Mouse (Mus musculus): Measurements from ENCODE around the gene Frmd4a. TPM values are rescaled to one million over a fixed set of nuclear protein-coding genes. Genes with fewer than 3 reads are reported as not detected.

Gene Frmd4a
- total and polyA plus RNA-seq, 3 experiments: 32.6 to 55.7 (median 43.6) TPM

GRCm38 (mm10) chr2:4561196-4561595 is 543.7 kb downstream of the Frmd4a start:
- H3K4me1 ChIP-seq (ENCODE audit: insufficient read depth, low read depth, low read length): peaks cover 77% of the 10 kb centered on the region
- TF ChIP-seq POLR2AphosphoS5 (IDR thresholded peaks at IDR 0.05; ENCODE audit: insufficient replicate concordance, low read depth, low read length) (no peak), TAL1 (conservative IDR thresholded peaks at IDR 0.05; ENCODE audit: low read depth, low read length) (peak; percentile 99)
- ATAC-seq (ENCODE audit: extremely low read depth, insufficient number of reproducible peaks, low FRiP score, poor library complexity, severe bottlenecking): peak; percentile 85
- DNase-seq (ENCODE audit: low spot score): peak; percentile 67
- H3K9me3 ChIP-seq (replicated peaks): no peaks in the 10 kb centered on the region
- peaks cover 35% of the 10 kb centered on the region for H3K36me3 ChIP-seq (replicated peaks)
- no peaks in the 10 kb centered on the region for H3K27me3 ChIP-seq (ENCODE audit: insufficient read depth, low read length)
- H3K4me3 ChIP-seq (ENCODE audit: low read depth, low read length): peak overlapping the region; percentile 79

GRCm38 (mm10) chr2:4562373-4562772 is 544.9 kb downstream of the Frmd4a start:
- H3K36me3 ChIP-seq (replicated peaks): peaks cover 47% of the 10 kb centered on the region
- no peak for TF ChIP-seq POLR2AphosphoS5 (IDR thresholded peaks at IDR 0.05; ENCODE audit: insufficient replicate concordance, low read depth, low read length)
- no peak for TF ChIP-seq TAL1 (conservative IDR thresholded peaks at IDR 0.05; ENCODE audit: low read depth, low read length)
- no peak for TF ChIP-seq CTCF (IDR thresholded peaks at IDR 0.05; ENCODE audit: low read depth, low read length)
- TF ChIP-seq GATA1 (IDR thresholded peaks at IDR 0.05; ENCODE audit: borderline replicate concordance, low read length): no peak
- no peak for TF ChIP-seq GATA2 (IDR thresholded peaks at IDR 0.05; ENCODE audit: borderline replicate concordance, low read depth, low read length)
- DNase-seq (ENCODE audit: low spot score): no peak
- no peaks in the 10 kb centered on the region for H3K9me3 ChIP-seq (replicated peaks)
- peaks cover 74% of the 10 kb centered on the region for H3K4me1 ChIP-seq (ENCODE audit: insufficient read depth, low read depth, low read length)
- H3K27me3 ChIP-seq (ENCODE audit: insufficient read depth, low read length): no peaks in the 10 kb centered on the region
- peak overlapping the region; percentile 79 for H3K4me3 ChIP-seq (ENCODE audit: low read depth, low read length)
- ATAC-seq (ENCODE audit: extremely low read depth, insufficient number of reproducible peaks, low FRiP score, poor library complexity, severe bottlenecking): no peak

GRCm38 (mm10) chr2:4562826-4563225 is 545.3 kb downstream of the Frmd4a start:
- Histone ChIP-seq H3K36me3 (replicated peaks) (peaks cover 51% of the 10 kb centered on the region), H3K27me3 (ENCODE audit: insufficient read depth, low read length) (no peaks in the 10 kb centered on the region), H3K4me3 (ENCODE audit: low read depth, low read length) (peak overlapping the region; percentile 79), H3K9me3 (replicated peaks) (no peaks in the 10 kb centered on the region), H3K4me1 (ENCODE audit: insufficient read depth, low read depth, low read length) (peaks cover 71% of the 10 kb centered on the region)
- TF ChIP-seq CTCF (IDR thresholded peaks at IDR 0.05; ENCODE audit: low read depth, low read length): no peak
- peak; percentile 25; the same call in 1 of the 2 replicates for TF ChIP-seq GATA2 (IDR thresholded peaks at IDR 0.05; ENCODE audit: borderline replicate concordance, low read depth, low read length)
- DNase-seq (ENCODE audit: low spot score) (no peak), ATAC-seq (ENCODE audit: extremely low read depth, insufficient number of reproducible peaks, low FRiP score, poor library complexity, severe bottlenecking) (no peak)

- no peak for ATAC-seq (ENCODE audit: extremely low read depth, insufficient number of reproducible peaks, low FRiP score, poor library complexity, severe bottlenecking)
- no peak for DNase-seq (ENCODE audit: low spot score)
- no peaks in the 10 kb centered on the region for H3K27me3 ChIP-seq (ENCODE audit: insufficient read depth, low read length)
- no peaks in the 10 kb centered on the region for H3K9me3 ChIP-seq (replicated peaks)
- H3K4me1 ChIP-seq (ENCODE audit: insufficient read depth, low read depth, low read length): peaks cover 68% of the 10 kb centered on the region
- no peak overlapping the region; the same call in 1 of the 2 replicates for H3K4me3 ChIP-seq (ENCODE audit: low read depth, low read length)
- peaks cover 56% of the 10 kb centered on the region for H3K36me3 ChIP-seq (replicated peaks)
- TF ChIP-seq CTCF (IDR thresholded peaks at IDR 0.05; ENCODE audit: low read depth, low read length) (no peak), GATA2 (IDR thresholded peaks at IDR 0.05; ENCODE audit: borderline replicate concordance, low read depth, low read length) (no peak), GATA1 (IDR thresholded peaks at IDR 0.05; ENCODE audit: borderline replicate concordance, low read length) (no peak), POLR2AphosphoS5 (IDR thresholded peaks at IDR 0.05; ENCODE audit: insufficient replicate concordance, low read depth, low read length) (no peak), TAL1 (conservative IDR thresholded peaks at IDR 0.05; ENCODE audit: low read depth, low read length) (no peak)
These were observed 545.8 kb downstream of the Frmd4a start for GRCm38 (mm10) chr2:4563322-4563721.

- H3K4me1 ChIP-seq (ENCODE audit: insufficient read depth, low read depth, low read length): peaks cover 79% of the 10 kb centered on the region
- DNase-seq (ENCODE audit: low spot score): no peak
These were observed 548.9 kb downstream of the Frmd4a start for GRCm38 (mm10) chr2:4566260-4566955.

GRCm38 (mm10) chr2:4566956-4567680 is 549.6 kb downstream of the Frmd4a start:
- ATAC-seq (ENCODE audit: extremely low read depth, insufficient number of reproducible peaks, low FRiP score, poor library complexity, severe bottlenecking) (no peak), DNase-seq (ENCODE audit: low spot score) (no peak)
- Histone ChIP-seq H3K9me3 (replicated peaks) (no peaks in the 10 kb centered on the region), H3K27me3 (ENCODE audit: insufficient read depth, low read length) (no peaks in the 10 kb centered on the region), H3K4me3 (ENCODE audit: low read depth, low read length) (no peak overlapping the region; the same call in 1 of the 2 replicates), H3K4me1 (ENCODE audit: insufficient read depth, low read depth, low read length) (peaks cover 78% of the 10 kb centered on the region), H3K36me3 (replicated peaks) (peaks cover 90% of the 10 kb centered on the region)
- TF ChIP-seq GATA2 (IDR thresholded peaks at IDR 0.05; ENCODE audit: borderline replicate concordance, low read depth, low read length): no peak
- TF ChIP-seq GATA1 (IDR thresholded peaks at IDR 0.05; ENCODE audit: borderline replicate concordance, low read length): no peak
- TF ChIP-seq CTCF (IDR thresholded peaks at IDR 0.05; ENCODE audit: low read depth, low read length): no peak
- TF ChIP-seq POLR2AphosphoS5 (IDR thresholded peaks at IDR 0.05; ENCODE audit: insufficient replicate concordance, low read depth, low read length): no peak
- no peak for TF ChIP-seq TAL1 (conservative IDR thresholded peaks at IDR 0.05; ENCODE audit: low read depth, low read length)

More at GRCm38 (mm10) chr2:4566260-4566955, 548.9 kb downstream of the Frmd4a start:
- ATAC-seq (ENCODE audit: extremely low read depth, insufficient number of reproducible peaks, low FRiP score, poor library complexity, severe bottlenecking): no peak
- H3K27me3 ChIP-seq (ENCODE audit: insufficient read depth, low read length): no peaks in the 10 kb centered on the region
- no peak overlapping the region; the same call in 1 of the 2 replicates for H3K4me3 ChIP-seq (ENCODE audit: low read depth, low read length)
- H3K36me3 ChIP-seq (replicated peaks): peaks cover 83% of the 10 kb centered on the region
- no peaks in the 10 kb centered on the region for H3K9me3 ChIP-seq (replicated peaks)
- TF ChIP-seq GATA1 (IDR thresholded peaks at IDR 0.05; ENCODE audit: borderline replicate concordance, low read length) (no peak), POLR2AphosphoS5 (IDR thresholded peaks at IDR 0.05; ENCODE audit: insufficient replicate concordance, low read depth, low read length) (no peak), GATA2 (IDR thresholded peaks at IDR 0.05; ENCODE audit: borderline replicate concordance, low read depth, low read length) (no peak), CTCF (IDR thresholded peaks at IDR 0.05; ENCODE audit: low read depth, low read length) (no peak), TAL1 (conservative IDR thresholded peaks at IDR 0.05; ENCODE audit: low read depth, low read length) (no peak)

Data from G1E (cell line).